Mouse (Mus musculus): ENCODE measurements around the gene Tceal6. TPM values are rescaled to one million over a fixed set of nuclear protein-coding genes. Genes with fewer than 3 reads are reported as not detected.
A peak's percentile ranks its signal among the peaks of the same experiment; 100 is the strongest.
"Not testable (repeated sequence)": the region's sequence is repeated elsewhere in the genome, so short reads cannot be mapped to it uniquely, and the experiment has no call there.

Gene Tceal6
- polyA plus RNA-seq (2012; rRNA removed), result 92.1 and 105 TPM in 2 replicates

DNA sequence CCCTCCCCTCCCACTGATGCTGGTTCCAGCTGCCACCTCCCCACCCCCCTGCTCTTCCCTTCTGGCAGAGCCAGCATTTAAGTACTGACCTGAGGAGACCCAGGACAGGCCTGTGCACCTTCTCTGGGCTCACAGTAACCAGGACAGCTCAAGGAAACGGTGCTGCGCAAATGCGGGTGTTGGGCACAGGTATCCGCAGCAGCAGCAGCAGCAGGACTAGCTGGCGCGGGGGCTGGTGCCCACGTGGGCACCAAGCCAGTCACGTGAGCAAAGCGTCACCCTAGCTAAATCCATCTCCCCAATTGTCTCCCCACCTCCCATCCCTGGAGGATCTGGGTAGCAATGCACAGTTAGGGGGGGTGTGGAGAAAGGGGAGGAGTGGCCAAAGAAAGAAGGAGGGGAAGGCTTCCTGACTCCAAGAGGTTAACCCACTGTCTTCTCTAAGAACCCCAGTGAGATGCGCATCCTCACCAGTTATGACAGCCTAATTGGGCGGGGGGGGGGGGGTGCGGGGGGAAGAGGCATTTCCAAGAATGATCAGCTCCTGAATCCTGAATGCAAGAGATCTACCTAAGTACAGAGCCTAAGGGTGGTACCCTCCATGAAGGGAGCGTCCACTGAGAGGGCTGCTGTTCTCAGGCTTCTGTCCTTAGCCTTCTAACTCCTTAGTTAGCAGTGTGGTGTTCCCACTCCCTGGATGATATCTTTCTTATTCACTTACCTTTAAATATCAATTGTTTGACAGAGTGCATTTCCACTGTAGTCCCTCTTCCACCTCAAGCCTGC is at the start of gene Tceal6:
Gene Tceal6 (minus strand): TSS at position 252 of the 786 bp plus-strand sequence.
- no peak within 1 kb of the TSS for H3K27ac ChIP-seq (ENCODE audit: insufficient read depth, low read length)
- H3K27me3 ChIP-seq (ENCODE audit: control insufficient read depth, insufficient read depth, low read length), result no peaks in the 10 kb centered on the region
- 12% methylated on average over 12 of the region's 13 CpGs for WGBS
- DNase-seq, result peak; percentile 45 to 54
- H3K4me1 ChIP-seq (ENCODE audit: control insufficient read depth, insufficient read depth, low read length), result no peaks in the 10 kb centered on the region; the same call in 1 of the 2 replicates
- TF ChIP-seq CTCF (IDR thresholded peaks at IDR 0.05; ENCODE audit: borderline replicate concordance, insufficient read depth, low read depth, low read length) (no peak), POLR2A (IDR thresholded peaks at IDR 0.05; ENCODE audit: borderline replicate concordance, insufficient read depth, low read length) (no peak)
- peak within 1 kb of the TSS; percentile 98 for H3K4me3 ChIP-seq (replicated peaks; ENCODE audit: insufficient read depth, low read depth, low read length)

DNA sequence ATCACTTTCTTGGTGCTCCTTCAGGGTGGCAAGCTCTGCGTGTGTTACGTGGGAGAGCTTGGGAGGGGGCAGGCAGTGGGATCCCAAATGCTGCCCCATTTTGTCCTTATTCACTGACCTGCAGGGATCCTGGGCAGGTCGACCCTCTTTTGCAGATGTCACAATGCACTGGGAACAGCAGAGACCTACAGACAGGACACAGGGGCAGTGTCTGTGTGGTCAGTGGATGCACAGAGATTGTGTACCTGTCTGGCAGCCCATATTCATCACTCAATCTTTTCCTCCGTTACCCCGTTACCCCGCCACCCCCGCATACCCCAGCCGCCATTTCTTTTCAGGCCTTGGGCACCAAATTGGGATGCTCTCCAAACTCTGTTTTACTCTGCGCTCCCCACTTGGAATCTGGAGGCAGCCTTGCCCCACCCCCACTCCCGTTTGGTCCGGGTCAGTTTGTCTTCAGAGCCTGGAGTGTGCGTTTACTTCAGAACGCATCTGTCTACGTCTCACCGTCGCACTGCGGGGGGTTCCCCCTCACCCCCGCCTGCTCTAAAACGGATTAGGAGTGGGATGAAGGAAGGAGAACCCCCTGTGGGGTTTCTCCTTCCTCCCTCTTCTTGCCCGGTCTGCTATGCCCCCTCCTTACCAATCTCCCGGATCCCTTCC is 583 bp downstream of the Tceal6 start:
- H3K4me1 ChIP-seq (ENCODE audit: control insufficient read depth, insufficient read depth, low read length); H3K27me3 ChIP-seq (ENCODE audit: control insufficient read depth, insufficient read depth, low read length); H3K27ac ChIP-seq (ENCODE audit: insufficient read depth, low read length): not testable (repeated sequence)
- 6% methylated on average over 21 of the region's 21 CpGs for WGBS
- peak; percentile 18 to 34 for DNase-seq
- peak overlapping the region; percentile 98 for H3K4me3 ChIP-seq (replicated peaks; ENCODE audit: insufficient read depth, low read depth, low read length)

DNA sequence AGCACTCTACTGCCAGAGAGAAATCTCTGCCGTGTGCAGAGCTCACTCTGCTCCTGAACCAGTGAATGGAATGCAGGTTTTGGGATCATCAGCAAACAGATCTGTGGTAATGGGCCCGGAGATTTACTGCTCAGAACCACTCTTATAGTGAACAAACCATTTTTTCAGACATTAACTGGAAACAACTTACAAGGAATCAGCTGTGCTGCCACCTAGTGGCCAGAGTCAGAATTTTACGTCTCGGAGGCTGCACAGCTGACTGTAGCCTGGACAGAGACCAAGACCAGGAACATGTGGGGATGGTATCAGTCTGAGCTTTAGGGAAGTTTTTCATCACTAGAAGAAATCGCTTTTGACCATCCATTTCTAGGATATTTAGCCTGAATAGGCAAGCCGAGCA is 20.6 kb downstream of the Tceal6 start:
- DNase-seq; H3K27me3 ChIP-seq (ENCODE audit: control insufficient read depth, insufficient read depth, low read length); H3K4me3 ChIP-seq (replicated peaks; ENCODE audit: insufficient read depth, low read depth, low read length); H3K4me1 ChIP-seq (ENCODE audit: control insufficient read depth, insufficient read depth, low read length); H3K27ac ChIP-seq (ENCODE audit: insufficient read depth, low read length): not testable (repeated sequence)
- no CpG with 5 or more reads among the region's 6 CpGs for WGBS

DNA sequence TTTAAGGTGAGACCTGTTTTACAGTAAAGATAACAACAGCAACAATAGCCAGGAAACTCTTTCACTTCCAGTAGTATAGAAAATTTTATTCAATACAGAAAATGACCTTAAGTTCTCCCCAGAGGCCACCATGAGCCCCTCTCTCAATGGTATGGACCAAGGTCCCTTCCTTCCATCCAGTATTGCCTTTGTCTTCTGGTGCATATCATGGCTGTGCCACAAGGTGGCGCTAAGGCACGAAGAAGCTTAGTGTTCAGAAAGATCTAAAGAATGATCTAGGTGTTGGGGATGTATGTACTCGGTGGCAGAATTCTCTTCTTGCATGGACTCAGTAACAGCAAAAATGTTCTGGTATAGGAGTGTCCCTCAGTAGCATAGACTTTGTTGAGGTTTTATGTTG is 21.8 kb downstream of the Tceal6 start:
- WGBS, result no CpG with 5 or more reads among the region's 3 CpGs
- not testable (repeated sequence) for H3K4me3 ChIP-seq (replicated peaks; ENCODE audit: insufficient read depth, low read depth, low read length); H3K4me1 ChIP-seq (ENCODE audit: control insufficient read depth, insufficient read depth, low read length); H3K27ac ChIP-seq (ENCODE audit: insufficient read depth, low read length); H3K27me3 ChIP-seq (ENCODE audit: control insufficient read depth, insufficient read depth, low read length); DNase-seq

DNA sequence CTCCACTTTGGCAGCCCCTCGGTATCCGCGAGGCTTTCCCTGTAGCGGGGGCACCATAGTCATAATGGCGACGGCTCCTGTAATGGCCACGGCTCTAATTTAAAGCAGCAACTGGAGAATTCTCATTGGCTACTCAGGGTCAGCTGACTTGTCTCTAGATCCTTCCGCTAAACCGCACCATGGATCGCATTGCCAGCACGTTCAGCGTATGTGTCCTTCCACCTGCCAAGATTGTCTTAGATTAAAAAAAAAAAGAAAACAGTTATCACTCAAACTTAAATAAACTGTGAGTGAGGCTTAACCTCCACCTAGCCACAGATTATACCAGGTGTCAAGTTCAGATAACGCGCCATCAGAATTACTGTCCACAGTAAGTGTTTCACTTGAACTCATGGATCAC is 33.0 kb downstream of the Tceal6 start, which contains the start of gene Gm15023:
Gene Gm15023 (minus strand): TSS at position 101 of the 400 bp plus-strand sequence.
- H3K27me3 ChIP-seq (ENCODE audit: control insufficient read depth, insufficient read depth, low read length); H3K4me1 ChIP-seq (ENCODE audit: control insufficient read depth, insufficient read depth, low read length); H3K27ac ChIP-seq (ENCODE audit: insufficient read depth, low read length); H3K4me3 ChIP-seq (replicated peaks; ENCODE audit: insufficient read depth, low read depth, low read length); DNase-seq: not testable (repeated sequence)
- WGBS, result 89% methylated on average over 5 of the region's 14 CpGs

Other genes with a start within 250 kb of the Tceal6 start
- gene Nxf2, start 245.9 kb downstream of the Tceal6 start, polyA plus RNA-seq (2012; rRNA removed), result 0.05 and 0.10 TPM in 2 replicates
- 6.9 TPM in 2 replicates for gene Zmat1, start 201.5 kb downstream of the Tceal6 start, polyA plus RNA-seq (2012; rRNA removed)
- gene Gm15023, start 33.1 kb downstream of the Tceal6 start, polyA plus RNA-seq (2012; rRNA removed), result not detected in 2 replicates
- not detected in 2 replicates for gene Pramel3, start 91.6 kb upstream of the Tceal6 start, polyA plus RNA-seq (2012; rRNA removed)
- not detected in 2 replicates for gene Gm5128, start 162.6 kb upstream of the Tceal6 start, polyA plus RNA-seq (2012; rRNA removed)
- not detected in 2 replicates for gene Gm7903, start 223.1 kb upstream of the Tceal6 start, polyA plus RNA-seq (2012; rRNA removed)

Data from cerebellum, adult 2 months (tissue).